Mouse (Mus musculus) right cerebral cortex, postnatal 36 days (tissue): ENCODE results near the gene Eefsec.
A peak's percentile ranks its signal among the peaks of the same experiment; 100 is the strongest.

Experiments
- DNase-seq, 2 experiments: peaks; one replicate each; pipeline ENCODE4 v3.0.0; 2022; ENCODE audit warnings: low spot score in 2 of 2, mixed read lengths in 1 of 2

The Eefsec gene

DNA sequence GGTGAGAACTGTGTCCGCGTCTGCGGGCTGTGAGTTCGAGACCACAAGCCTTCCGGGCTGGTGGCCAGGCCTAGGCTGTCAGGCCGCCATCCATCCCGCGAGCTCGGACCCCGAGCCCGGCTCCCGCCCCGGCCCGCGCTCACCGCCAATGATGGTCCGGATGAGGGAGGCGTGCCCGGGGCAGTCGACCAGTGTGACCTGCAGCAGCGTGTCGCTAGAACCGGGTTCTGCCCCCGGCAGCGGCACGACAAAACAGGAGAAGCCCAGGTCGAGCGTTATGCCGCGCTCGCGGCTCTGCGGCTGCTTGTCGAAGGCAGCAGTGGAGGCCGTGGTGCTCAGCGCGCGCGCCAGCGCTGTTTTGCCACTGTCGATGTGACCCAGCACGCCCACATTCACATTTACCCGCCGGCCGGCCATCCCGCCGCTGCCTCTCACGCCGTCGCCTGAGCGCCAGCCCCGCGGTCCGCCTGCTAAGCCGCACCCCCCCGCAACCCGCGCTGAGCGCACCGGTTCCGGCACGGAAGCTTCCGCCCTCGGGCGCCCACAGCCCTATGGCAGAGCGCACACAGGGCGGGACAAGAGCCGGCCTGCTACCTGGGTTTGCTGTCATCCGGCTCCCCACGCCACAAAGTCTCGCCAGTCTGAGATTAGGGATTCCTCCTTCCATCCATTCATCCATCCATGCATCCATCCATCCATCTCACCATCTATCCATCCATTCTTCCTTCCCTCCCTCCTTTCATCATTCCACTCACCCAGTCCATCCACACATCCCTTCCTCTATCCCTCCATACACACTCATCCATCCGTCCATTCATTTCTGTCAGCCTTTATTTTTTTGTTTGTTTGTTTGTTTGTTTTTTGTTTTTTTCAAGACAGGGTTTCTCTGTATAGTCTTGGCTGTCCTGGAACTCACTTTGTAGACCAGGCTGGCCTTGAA lies at the start of gene Eefsec:
Eefsec (minus strand) TSS at position 477 of the 940 bp plus-strand sequence.
- peak; percentile 59 for DNase-seq

- no peak for DNase-seq
These were observed 47.4 kb upstream of the Eefsec start for GRCm38 (mm10) chr6:88493712-88494111.

GRCm38 (mm10) chr6:88490629-88491354 lies 44.5 kb upstream of the Eefsec start:
- DNase-seq: no peak

- no peak for DNase-seq
These were observed 43.5 kb upstream of the Eefsec start for GRCm38 (mm10) chr6:88489834-88490233.

DNA sequence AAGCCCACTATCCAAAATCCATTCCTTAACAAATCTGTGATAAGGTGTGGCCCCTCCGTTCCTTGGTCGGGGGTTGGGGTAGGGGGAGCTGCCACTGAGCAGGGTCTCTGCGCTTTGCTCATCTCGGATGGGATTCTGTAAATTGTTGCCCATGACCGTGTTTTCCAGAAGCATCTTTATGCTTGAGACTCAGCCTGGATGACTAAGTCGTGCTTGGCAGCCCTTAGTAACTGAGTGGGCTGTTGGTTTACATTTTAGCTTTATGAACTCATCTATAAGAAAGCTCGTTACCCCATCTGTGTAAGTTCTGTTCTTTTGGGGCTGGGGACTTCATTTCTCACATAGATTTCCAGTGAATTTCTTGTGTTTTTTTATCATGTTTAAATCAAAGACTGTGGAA lies 42.7 kb upstream of the Eefsec start:
- DNase-seq: no peak

- DNase-seq: peak; percentile 50 to 71
These were observed 40.6 kb upstream of the Eefsec start for GRCm38 (mm10) chr6:88486893-88487292.

GRCm38 (mm10) chr6:88485378-88485777 lies 39.0 kb upstream of the Eefsec start:
- no peak for DNase-seq

- no peak for DNase-seq
These were observed 37.6 kb upstream of the Eefsec start for GRCm38 (mm10) chr6:88483913-88484312.

- no peak for DNase-seq
These were observed 36.8 kb upstream of the Eefsec start for GRCm38 (mm10) chr6:88483111-88483510.

- no peak for DNase-seq
These were observed 34.1 kb upstream of the Eefsec start for GRCm38 (mm10) chr6:88480421-88480820.

GRCm38 (mm10) chr6:88469878-88470277 lies 23.5 kb upstream of the Eefsec start:
- no peak for DNase-seq

DNA sequence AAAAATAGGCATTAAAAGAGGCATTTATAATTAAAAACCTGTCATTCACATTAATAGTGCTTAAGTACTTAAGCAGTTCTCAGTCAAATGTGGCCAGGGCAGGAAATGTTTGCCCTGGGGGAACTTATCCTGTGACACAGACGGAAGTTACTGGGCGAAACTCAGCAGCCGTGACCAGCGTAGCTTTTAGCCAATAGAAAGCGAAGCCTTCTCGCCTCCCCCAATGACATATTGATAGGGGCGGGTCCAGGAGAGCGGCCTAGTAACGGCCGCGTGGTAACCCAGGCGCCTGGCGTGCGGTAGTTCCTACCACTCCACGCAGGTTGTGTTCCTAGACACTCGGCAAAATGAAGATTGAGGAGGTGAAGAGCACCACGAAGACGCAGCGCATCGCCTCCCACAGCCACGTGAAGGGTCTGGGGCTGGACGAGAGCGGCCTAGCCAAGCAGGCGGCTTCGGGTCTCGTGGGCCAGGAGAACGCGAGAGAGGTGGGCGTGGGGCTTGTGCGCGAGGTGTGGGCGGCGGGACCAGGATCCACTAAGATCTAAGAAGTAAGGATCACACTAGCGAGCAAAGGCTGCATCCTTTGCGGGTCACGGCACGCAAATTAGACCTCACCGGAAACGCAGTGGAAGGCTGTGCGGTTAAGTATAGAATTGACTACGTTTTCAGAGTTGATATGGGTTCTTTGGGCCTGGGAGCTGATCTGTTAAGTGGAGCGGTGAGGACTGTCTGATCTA lies 19.0 kb upstream of the Eefsec start, which contains the start of gene Ruvbl1:
Ruvbl1 (plus strand) TSS at position 229 of the 740 bp plus-strand sequence.
- peak; percentile 86 to 92 for DNase-seq

- no peak for DNase-seq
These were observed 8.2 kb upstream of the Eefsec start for GRCm38 (mm10) chr6:88454545-88454944.

- DNase-seq: no peak
These were observed 1.1 kb upstream of the Eefsec start for GRCm38 (mm10) chr6:88447454-88447853.

DNA sequence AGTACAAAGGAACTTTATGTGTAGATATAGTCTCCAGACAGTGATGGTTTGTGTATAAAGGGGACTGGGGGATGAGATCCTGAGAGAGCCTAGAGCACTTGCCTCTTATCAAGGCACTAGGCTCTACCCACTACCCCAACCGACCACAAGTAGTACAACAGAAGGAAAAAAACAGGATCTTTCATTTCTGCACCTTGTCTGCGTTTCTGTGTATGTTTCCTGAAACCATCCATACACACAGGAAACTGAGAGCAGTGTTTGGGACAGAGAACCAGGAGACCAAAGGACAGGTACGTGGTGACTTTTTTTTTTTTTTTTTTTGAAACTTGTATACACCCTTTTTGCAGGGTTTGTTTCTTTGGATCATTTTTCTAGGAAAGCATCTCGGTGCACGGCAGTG lies 678 bp downstream of the Eefsec start:
- no peak for DNase-seq

- DNase-seq: no peak
These were observed 2.1 kb downstream of the Eefsec start for GRCm38 (mm10) chr6:88444076-88444750.

DNA sequence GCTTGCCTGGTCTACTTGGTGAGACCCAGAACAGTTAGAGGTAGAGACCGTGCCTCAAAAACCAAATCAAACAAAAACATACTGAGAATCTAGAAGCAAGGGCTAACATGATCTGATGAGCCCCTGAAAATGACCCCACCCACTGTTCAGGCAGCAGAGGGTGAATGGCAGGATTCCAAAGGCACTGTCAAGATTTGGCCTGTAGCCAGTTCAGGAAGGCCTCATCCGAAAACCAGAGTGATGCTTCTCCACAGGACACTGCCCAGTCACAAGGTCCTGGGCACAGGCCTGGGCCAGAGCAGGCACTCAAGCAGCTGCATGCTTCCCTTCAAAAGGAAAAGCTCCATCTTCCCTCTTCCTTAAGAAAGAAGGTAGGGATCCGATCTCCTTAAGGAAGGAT lies 2.9 kb downstream of the Eefsec start:
- no peak for DNase-seq

DNA sequence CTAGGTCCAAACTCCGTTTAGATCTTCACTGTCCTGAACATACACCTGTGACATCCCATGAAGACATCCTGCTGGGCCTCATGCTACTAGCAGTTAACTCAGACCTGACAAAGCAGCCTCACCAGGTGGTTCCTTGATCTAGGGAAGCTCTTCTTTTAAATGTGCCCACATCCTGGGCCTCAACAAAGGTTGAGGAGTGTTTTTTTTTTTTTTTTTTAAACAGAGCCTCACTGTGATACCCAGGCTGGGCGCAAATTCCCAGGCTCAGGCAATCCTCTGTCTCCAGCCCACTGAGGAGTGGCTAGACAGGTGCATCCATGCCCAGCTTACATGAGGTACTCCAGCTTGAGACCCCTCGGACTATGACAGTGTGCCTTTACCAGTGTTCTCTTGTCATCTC lies 3.8 kb downstream of the Eefsec start:
- DNase-seq: no peak

GRCm38 (mm10) chr6:88439056-88439455 lies 7.3 kb downstream of the Eefsec start:
- peak; percentile 44 to 53 for DNase-seq

DNA sequence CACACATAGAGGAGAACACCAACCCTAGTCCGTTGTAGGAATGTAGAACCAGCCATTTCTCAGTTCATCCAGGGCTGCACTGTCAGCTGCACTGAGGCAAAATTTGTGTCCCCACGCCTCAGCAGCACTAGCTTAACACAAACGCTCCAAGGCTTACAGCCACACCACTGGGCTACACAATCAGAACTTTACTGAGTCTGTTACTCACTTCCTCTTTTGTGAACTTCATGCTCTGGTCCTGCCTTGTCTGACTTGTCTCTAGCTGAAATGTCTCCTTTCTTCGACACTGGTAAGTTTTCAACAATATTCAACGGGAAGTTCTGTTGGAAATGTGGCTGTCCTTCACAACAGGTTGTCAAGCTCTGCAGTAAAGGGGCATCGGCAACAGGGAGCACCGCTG lies 10.7 kb downstream of the Eefsec start:
- DNase-seq: no peak

DNA sequence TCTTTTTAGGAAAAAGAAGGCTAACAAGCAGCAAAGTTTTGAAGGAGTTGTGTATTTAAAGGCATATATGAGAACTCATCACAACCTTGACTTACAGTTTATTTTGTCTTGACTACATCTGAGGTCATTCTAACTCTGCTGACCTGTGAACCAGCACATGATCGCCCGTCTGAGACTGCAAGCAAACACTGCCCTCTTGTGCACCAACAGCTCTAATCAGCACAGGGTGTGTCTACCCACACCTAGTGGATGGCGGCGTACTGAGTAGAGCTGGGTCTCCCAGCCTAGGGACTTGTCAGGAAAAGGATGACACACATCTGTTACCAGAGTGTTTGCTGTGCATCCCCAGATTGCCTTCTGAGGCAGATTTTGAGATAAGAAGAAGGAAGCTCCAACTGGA lies 15.1 kb downstream of the Eefsec start:
- DNase-seq: no peak
